Mouse (Mus musculus): ENCODE measurements around the gene Lima1. TPM values are rescaled to one million over a fixed set of nuclear protein-coding genes. Genes with fewer than 3 reads are reported as not detected.
"Not testable (repeated sequence)": the region's sequence is repeated elsewhere in the genome, so short reads cannot be mapped to it uniquely, and the experiment has no call there.

The Lima1 gene
- polyA plus RNA-seq, 1 experiment, result 42.8 TPM

GRCm38 (mm10) chr15:99814554-99815260 lies 60.5 kb downstream of the Lima1 start:
- DNase-seq (ENCODE audit: low read depth, low spot score), result no peak
- 72% methylated on average over 24 of the region's 24 CpGs for WGBS

- 86% methylated on average over 6 of the region's 6 CpGs for WGBS
- no peak for DNase-seq (ENCODE audit: low read depth, low spot score)
These were observed 61.6 kb downstream of the Lima1 start for GRCm38 (mm10) chr15:99813639-99814038.

DNA sequence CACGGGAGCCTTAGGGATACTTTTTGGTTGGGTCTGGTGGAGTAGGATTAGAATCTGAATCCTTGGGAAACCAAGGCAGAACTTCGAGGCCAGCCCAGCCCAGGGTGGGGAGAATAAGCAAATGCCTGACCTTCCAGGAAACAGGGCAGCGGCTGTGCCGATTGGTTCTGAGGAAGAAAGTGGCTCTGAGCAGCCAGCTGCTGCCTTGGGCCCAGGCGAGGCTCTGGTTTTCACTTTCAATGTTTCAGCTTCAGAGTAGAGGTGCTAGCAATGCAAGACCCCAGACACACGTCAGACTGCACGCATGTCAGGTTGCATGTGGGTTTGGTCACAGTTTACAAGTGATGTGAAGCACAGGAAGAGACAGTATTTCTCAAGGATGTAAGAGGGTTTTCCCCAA lies 63.2 kb downstream of the Lima1 start:
- no peak for DNase-seq (ENCODE audit: low read depth, low spot score)
- WGBS, result 31% methylated on average over 7 of the region's 7 CpGs

DNA sequence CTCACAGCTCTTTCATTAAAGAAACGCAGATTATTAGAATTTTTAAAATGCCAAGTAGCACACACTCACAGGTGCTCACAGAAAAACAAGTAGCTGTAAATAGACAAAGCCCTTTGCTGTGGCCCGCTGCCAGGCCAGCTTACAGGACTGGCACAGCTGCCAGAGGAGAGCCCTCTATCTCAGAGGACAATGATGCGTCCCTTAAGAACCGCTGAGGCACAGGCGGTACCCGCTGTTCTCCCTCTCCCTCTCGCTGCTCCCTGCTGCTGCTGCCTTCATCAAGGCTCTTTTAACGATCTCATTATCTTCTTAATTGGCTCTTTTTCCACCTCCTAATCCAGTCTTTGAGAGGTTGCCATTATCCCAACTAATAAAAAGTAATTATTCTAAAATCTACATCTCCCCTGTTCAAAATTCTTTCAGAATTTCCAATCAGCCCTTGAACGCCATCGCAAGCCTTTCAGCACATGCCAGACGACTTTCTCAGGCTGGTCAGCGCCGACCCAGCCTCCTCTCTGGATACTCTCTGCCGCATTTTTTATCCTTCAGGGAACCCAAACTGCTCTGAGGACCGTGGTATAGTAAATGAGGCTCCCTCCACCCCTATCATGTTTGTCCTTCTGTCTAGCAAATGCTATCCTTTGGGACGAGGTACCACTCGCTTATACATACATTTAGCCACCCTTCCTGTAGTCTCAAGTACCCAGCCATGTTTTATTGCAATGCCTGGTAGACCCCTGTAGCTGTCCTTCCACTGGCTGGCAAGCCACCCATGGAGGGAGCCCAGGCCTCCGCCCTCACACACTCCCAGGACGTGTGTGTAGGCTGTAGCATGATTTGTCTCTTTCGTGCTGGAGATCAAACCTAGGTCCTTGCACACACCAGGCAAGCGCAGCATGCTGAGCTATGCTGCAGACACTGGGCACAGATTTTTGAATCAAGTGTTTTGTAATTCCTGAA lies 67.2 kb downstream of the Lima1 start:
- 83% methylated on average over 21 of the region's 21 CpGs for WGBS
- no peak for DNase-seq (ENCODE audit: low read depth, low spot score)

DNA sequence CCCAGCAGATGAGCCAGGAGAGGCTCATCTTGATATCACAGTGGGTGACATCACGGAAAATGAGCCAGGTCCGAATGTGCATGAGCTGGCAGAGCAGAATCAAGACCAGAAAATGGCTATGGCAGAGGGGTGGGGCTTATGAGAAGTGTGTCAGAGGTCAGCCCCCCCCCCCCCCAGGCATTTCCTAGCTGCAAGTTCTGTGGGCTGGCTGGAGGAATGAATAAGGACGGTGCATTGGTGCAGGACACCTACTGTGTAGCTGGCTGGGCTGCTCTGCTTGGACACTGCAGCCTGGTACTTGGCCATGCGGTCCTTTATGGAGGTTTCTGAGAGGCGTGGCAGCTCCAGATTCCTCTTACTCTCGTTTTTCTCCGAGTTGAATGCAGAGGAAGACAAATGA lies 69.1 kb downstream of the Lima1 start:
- DNase-seq (ENCODE audit: low read depth, low spot score), result no peak
- WGBS, result 64% methylated on average over 7 of the region's 7 CpGs

DNA sequence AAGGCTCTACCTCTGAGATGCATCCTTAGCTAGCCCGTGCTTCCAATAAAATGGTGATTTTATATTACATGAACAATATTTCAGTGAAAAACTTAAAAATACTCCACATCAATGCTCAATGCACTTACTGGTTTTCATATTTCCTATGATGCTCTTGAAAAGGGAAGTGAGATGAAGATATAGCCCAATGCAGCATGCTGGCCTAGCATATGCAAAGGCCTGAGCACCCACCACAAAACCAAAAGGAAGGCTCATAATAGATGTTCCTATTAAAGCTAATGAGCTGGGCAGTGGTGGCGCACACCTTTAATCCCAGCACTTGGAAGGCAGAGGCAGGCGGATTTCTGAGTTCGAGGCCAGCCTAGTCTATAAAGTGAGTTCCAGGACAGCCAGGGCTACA lies 69.6 kb downstream of the Lima1 start:
- 98% methylated on average over 4 of the region's 4 CpGs for WGBS
- DNase-seq (ENCODE audit: low read depth, low spot score), result no peak

GRCm38 (mm10) chr15:99803186-99803644 lies 72.0 kb downstream of the Lima1 start:
- WGBS, result 58% methylated on average over 6 of the region's 6 CpGs
- no peak for DNase-seq (ENCODE audit: low read depth, low spot score)

DNA sequence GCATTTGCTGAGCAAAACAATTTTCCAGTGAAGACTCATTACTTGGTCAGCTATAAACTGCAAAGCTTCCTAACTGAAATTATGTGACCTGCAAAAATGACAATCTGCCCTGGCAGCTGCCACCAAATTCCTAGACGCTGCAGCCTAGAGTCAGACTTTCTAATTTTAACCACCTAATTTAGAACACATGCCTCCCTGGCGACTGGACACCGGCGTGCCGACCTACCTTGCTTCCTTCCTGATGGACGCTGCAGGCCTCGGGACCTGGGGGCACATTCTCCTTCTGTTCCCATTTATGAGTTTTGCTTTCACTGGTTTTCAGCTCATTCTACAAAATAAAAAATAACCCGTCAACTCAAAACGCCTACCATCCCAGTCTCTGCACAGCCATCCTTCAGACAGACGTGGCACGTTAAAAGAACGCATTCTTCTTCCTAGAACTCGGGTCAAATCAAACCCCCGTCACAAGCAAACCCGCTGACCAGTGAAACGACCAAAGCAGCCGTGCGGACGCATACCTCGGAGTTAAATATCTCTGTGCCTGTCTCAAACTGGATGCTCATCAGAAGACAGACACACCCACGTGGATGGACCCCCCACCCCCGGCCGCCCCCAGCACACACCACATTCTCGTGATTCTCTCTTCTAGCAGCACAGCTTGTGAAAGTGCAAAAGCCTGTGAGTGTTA lies 73.2 kb downstream of the Lima1 start:
- whole genome bisulfite sequencing, result 82% methylated on average over 24 of the region's 24 CpGs
- no peak for DNase-seq (ENCODE audit: low read depth, low spot score)

DNA sequence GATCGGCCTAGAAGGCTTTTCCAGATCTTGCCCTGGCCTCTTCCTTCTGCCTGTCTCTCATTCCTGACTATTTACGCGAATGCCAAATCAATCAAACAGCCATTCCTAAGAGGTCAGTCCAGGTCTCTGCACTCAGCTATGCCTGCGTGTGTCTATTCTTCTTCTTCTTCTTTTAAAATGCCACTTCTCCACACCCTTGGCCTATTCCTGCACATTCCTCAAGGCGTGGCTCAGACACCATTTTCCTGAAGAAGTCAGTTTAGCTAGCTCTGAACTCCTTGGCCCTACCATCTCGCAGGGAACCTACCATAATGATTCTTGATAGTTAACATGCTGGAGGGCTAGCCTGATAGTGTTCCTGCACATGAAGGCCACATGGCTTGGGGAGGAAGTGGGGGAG lies 75.5 kb downstream of the Lima1 start:
- no peak for DNase-seq (ENCODE audit: low read depth, low spot score)
- 76% methylated on average over 6 of the region's 6 CpGs for WGBS

DNA sequence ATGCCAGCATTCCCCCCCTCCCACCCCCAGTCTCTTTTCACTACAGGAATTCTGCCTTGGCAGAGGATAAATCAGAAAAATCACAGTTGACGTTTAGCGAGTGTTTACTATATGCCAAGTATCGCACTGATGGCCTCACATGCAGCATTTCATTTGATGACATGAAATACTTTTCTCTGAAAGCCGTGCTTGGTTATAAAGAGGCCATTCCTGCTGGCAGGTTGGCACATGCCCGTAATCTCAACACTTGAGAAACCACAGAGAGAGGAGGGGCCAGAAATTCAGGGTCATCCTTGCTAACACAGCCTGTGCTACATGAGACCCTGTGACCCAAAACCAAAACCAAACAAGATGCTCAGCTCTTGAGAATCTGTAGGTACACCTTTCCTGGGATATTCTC lies 77.4 kb downstream of the Lima1 start:
- DNase-seq (ENCODE audit: low read depth, low spot score), result no peak
- WGBS, result 73% methylated on average over 5 of the region's 5 CpGs

DNA sequence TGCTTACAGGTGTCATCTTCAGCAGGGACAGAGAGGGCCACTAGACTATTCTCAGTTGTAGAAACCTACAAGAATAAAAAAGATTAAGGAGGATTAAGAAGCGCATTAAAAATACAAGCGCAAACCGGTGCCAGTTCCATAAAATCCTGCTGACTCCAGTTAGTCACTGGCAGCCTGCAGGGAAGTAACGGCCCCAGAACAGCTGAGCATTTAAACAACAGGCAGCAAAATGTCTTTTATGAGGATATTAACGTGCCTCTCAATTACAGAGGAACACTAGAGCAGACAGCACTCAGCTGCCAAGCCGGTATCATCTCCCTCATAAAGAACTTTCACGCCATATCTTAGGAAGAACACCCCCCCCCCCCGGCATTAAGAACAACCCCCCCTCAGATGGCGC lies 78.5 kb downstream of the Lima1 start:
- 67% methylated on average over 9 of the region's 9 CpGs for WGBS
- DNase-seq (ENCODE audit: low read depth, low spot score), result no peak

GRCm38 (mm10) chr15:99796066-99796465 lies 79.2 kb downstream of the Lima1 start:
- WGBS, result 85% methylated on average over 3 of the region's 3 CpGs
- no peak for DNase-seq (ENCODE audit: low read depth, low spot score)

- no peak for DNase-seq (ENCODE audit: low read depth, low spot score)
- 70% methylated on average over 16 of the region's 16 CpGs for WGBS
These were observed 82.9 kb downstream of the Lima1 start for GRCm38 (mm10) chr15:99792221-99792815.

- WGBS, result 53% methylated on average over 3 of the region's 3 CpGs
- no peak for DNase-seq (ENCODE audit: low read depth, low spot score)
These were observed 84.3 kb downstream of the Lima1 start for GRCm38 (mm10) chr15:99791003-99791402.

GRCm38 (mm10) chr15:99790464-99790863 lies 84.8 kb downstream of the Lima1 start:
- WGBS, result 90% methylated on average over 6 of the region's 6 CpGs
- no peak for DNase-seq (ENCODE audit: low read depth, low spot score)

DNA sequence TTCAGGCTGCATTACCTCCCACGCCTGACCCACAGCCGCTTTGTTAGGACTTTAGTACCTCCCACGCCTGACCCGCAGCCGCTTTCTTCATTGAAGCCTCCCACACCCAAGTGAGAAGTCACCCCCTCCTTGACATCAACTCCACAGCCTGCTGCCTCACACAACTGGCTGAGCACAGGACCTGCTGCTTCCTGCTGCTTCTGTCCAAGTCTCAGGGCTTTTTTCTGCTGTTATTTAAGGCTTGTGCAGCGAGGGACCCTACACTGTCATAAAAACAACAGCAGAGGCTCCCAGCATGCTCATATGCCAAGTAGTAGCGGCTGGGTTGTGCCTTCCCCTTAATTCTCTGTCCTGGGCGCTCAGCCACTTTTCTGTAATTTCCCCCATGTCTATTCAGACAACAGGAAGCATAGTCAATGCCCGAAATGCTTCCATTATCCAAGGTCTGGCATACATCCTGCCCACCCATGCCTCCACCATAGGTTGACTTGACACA lies 87.6 kb downstream of the Lima1 start:
- DNase-seq (ENCODE audit: low read depth, low spot score), result no peak
- WGBS, result 69% methylated on average over 9 of the region's 9 CpGs

DNA sequence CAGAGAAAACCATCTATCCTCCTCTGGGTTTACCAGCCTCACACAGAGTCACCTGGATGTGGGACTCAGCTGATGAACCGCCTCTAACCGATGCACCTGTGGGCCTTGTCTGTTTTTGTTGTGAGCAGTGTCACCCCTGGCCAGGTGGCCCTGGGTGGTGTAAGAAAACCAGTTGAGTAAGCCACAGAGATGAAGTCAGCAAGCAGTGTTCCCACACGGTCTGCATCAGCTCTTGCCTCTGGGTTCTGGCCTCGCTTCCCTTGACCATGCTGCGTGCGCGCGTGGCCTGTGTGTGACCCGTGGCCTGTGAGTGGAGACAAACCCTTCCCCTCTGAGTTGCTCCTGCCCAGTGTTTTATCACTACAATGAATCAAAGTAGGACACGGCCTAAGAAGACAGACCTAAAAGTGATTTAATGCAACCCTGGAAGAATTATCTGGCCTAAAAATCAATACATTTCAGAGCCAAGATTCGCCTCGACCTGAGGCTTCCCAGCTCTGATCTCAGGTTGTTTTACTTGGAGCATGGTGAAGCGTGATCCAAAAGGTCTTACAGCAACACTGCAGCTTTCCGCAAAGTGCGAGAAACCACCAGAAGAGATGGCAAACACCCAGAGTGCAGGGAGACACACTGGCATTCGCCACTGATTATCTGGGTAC lies 96.5 kb downstream of the Lima1 start:
- WGBS, result 88% methylated on average over 16 of the region's 16 CpGs
- no peak for DNase-seq (ENCODE audit: low read depth, low spot score)

- DNase-seq (ENCODE audit: low read depth, low spot score), result no peak
- 60% methylated on average over 7 of the region's 7 CpGs for WGBS
These were observed 97.1 kb downstream of the Lima1 start for GRCm38 (mm10) chr15:99778148-99778547.

GRCm38 (mm10) chr15:99772925-99773324 lies 102.3 kb downstream of the Lima1 start:
- no peak for DNase-seq (ENCODE audit: low read depth, low spot score)

GRCm38 (mm10) chr15:99772881-99772924 lies 102.6 kb downstream of the Lima1 start, which contains the start of gene Cers5:
TSS of gene Cers5 (minus strand) at chr15:99772885.
- DNase-seq (ENCODE audit: low read depth, low spot score), result not testable (repeated sequence)

More at GRCm38 (mm10) chr15:99772925-99773324, 102.3 kb downstream of the Lima1 start:
- 35% methylated on average over 3 of the region's 3 CpGs for WGBS

Measured in large intestine, adult 2 months (tissue).